Mouse (Mus musculus) hindbrain, embryonic 13.5 days (tissue): ENCODE data around the gene Myoz2. TPM values are rescaled to one million over a fixed set of nuclear protein-coding genes. Genes with fewer than 3 reads are reported as not detected.

Experiments used
- ATAC-seq: fragments of 200-750 bp; cut with Nextera tagmentation; 2 replicates; pipeline ENCODE4 v1.8.0; 2017; ENCODE audit warnings: moderate TSS enrichment; ENCODE audit not compliant: low FRiP score
- H3K27ac ChIP-seq: fragments of 300-500 bp; sonication (generic); 2 replicates; pipeline ENCODE4 v1.5.1; 2015; ENCODE audit warnings: inconsistent platforms, mild to moderate bottlenecking, moderate library complexity
- H3K27me3 ChIP-seq: fragments of 300-500 bp; sonication (generic); 2 replicates; pipeline ENCODE4 v1.6.1; 2015; ENCODE audit warnings: mild to moderate bottlenecking, inconsistent platforms
- H3K36me3 ChIP-seq: fragments of 300-500 bp; sonication (generic); 2 replicates; pipeline ENCODE4 v1.6.1; 2015; ENCODE audit warnings: mild to moderate bottlenecking, inconsistent platforms
- H3K4me1 ChIP-seq: fragments of 300-500 bp; sonication (generic); replicated peaks from 2 replicates; pipeline ENCODE4 v1.6.1; 2015; ENCODE audit warnings: inconsistent platforms
- H3K4me2 ChIP-seq: fragments of 300-500 bp; sonication (generic); 2 replicates; pipeline ENCODE4 v1.6.1; 2015; ENCODE audit warnings: inconsistent platforms, mild to moderate bottlenecking, moderate library complexity
- H3K4me3 ChIP-seq: fragments of 300-500 bp; sonication (generic); 2 replicates; pipeline ENCODE4 v1.5.1; 2015; ENCODE audit warnings: mild to moderate bottlenecking, inconsistent platforms
- H3K9ac ChIP-seq: fragments of 300-500 bp; sonication (generic); 2 replicates; pipeline ENCODE4 v1.6.1; 2015; ENCODE audit warnings: mild to moderate bottlenecking, inconsistent platforms
- H3K9me3 ChIP-seq: fragments of 300-500 bp; sonication (generic); 2 replicates; pipeline ENCODE4 v1.6.1; 2016; ENCODE audit warnings: inconsistent platforms
- WGBS: fragments of 180-500 bp; shearing (Covaris S2); methylation state at CpG from one replicate; pipeline ENCODE4 v1.1.7; 2015; 5-methylcytosine and 5-hydroxymethylcytosine counted together
- polyA plus RNA-seq: library from polyadenylated mRNA; unstranded; fragments of >200 nt; fragmentation: Nextera tagmentation; extraction: Ambion mirVana; gene quantifications from 2 replicates; pipeline ENCODE4 v1.2.1, GENCODE M21; 2015

The Myoz2 gene
- polyA plus RNA-seq = 0.47 and 0.52 TPM in 2 replicates

DNA sequence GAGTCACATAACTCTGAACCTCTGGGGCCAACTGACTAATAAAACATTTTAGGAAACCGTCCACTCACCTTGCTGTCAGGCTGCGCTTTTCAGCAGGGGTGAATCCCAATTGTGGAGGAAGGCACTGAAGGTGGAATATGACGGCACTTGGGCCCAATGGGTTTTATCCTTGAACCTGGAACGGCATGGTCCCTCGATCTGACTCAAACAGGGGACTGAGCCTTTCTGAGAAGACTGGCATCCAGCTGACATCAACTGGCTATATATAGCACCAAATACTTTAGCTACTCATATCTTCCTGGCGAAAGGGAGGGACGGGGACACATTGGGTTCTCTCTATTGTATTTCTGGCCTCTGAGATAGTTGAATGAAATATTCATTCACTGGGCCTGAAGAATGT is at the start of gene Myoz2:
TSS of gene Myoz2 (minus strand) at position 264 of the 400 bp plus-strand sequence.
- H3K36me3 ChIP-seq = no peaks in the 10 kb centered on the region
- H3K9me3 ChIP-seq = no peaks in the 10 kb centered on the region
- no peaks in the 10 kb centered on the region for H3K4me1 ChIP-seq
- no peak within 1 kb of the TSS for H3K4me3 ChIP-seq
- H3K9ac ChIP-seq = no peak within 1 kb of the TSS
- no peaks in the 10 kb centered on the region for H3K27me3 ChIP-seq
- H3K27ac ChIP-seq = no peak within 1 kb of the TSS
- 90% methylated on average over 7 of the region's 7 CpGs for WGBS
- no peak within 1 kb of the TSS for H3K4me2 ChIP-seq
- ATAC-seq = no peak

DNA sequence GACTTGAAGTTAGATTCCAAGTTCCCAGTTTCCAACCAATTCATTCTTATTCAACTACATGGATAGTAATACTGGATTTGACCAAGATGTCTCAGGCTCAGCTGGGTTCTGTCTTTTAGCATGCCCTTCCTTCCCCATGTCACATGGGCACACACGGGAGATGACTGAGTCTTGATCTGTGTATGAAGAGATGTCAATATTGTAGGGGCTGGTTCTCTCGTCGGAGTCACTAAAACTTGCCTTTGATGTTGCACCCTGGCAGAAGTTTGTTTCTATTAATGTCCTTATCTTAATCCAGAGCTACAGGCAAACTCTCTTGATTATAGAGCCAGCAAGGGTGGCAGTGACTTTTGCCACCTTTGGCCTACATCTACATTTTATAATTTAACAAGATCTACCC is 46.9 kb upstream of the Myoz2 start:
- no peaks in the 10 kb centered on the region for H3K36me3 ChIP-seq
- WGBS = 93% methylated on average over 3 of the region's 3 CpGs
- ATAC-seq = no peak

DNA sequence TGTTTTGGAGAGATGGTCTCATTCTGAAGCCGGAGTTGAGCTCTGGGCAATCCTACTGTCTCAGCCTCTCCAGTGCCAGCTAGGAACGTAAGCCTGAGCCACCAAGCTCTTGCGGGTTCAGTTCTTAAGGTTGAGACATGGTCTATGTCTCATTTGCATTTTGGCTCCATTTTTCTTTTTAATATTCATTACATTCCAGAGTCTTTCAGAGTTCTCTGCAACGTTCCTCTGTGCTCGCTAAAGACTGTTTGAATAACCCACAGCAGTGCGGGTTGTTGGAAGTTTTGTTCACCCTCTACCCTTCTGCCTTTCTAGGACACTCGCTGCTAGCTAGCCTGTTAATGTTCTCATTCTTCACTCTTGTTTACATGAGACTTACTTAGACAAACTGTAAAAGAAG is 46.1 kb upstream of the Myoz2 start:
- Histone ChIP-seq H3K9me3 (no peaks in the 10 kb centered on the region), H3K4me1 (no peaks in the 10 kb centered on the region), H3K4me2 (no peak overlapping the region), H3K27ac (no peak overlapping the region), H3K36me3 (no peaks in the 10 kb centered on the region), H3K9ac (no peak overlapping the region), H3K4me3 (no peak overlapping the region), H3K27me3 (no peaks in the 10 kb centered on the region)
- no peak for ATAC-seq
- 54% methylated on average over 7 of the region's 7 CpGs for WGBS

More for the DNA sequence above, 46.9 kb upstream of the Myoz2 start:
- no peak overlapping the region for H3K9ac ChIP-seq
- H3K27ac ChIP-seq = no peak overlapping the region
- H3K4me1 ChIP-seq = no peaks in the 10 kb centered on the region
- H3K4me3 ChIP-seq = no peak overlapping the region
- H3K27me3 ChIP-seq = no peaks in the 10 kb centered on the region
- H3K9me3 ChIP-seq = no peaks in the 10 kb centered on the region
- H3K4me2 ChIP-seq = no peak overlapping the region

DNA sequence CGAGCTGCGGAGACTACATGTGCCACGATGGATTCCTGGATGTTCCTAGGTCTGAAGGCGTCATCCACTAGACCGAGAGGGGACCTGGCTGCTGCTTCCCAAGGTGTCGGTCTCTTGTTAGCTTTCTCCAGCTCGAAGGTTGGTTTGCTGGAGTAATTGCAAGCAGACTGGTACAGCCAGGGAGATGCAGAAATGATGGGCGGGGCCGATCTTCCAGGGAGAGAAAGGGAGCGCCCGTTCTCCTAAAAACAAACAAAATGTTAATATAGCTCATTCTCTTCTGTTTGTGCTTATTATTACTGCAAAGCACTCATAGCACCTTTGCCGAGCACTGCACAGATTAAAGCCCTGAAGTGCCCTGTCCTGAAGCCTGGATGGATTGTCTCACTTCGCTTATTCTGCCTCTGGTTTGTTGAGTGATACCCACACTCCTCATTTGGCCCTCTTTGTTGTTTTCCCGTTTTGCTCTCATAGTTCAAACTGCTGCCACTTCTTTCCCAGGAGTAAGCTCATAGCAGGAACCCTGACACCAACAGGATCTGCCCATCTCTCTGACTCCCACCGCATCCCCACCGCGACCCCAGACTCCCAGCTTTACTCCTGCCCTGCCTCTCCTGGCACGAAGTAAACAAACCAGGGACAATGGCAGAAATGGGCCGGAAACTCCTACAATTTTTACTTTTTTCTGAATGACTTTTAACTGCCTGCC is 45.4 kb upstream of the Myoz2 start:
- WGBS = 81% methylated on average over 19 of the region's 19 CpGs
- Histone ChIP-seq H3K4me2 (no peak overlapping the region), H3K4me1 (no peaks in the 10 kb centered on the region), H3K27me3 (no peaks in the 10 kb centered on the region), H3K27ac (no peak overlapping the region), H3K9me3 (no peaks in the 10 kb centered on the region), H3K36me3 (no peaks in the 10 kb centered on the region), H3K9ac (no peak overlapping the region), H3K4me3 (no peak overlapping the region)
- ATAC-seq = no peak

DNA sequence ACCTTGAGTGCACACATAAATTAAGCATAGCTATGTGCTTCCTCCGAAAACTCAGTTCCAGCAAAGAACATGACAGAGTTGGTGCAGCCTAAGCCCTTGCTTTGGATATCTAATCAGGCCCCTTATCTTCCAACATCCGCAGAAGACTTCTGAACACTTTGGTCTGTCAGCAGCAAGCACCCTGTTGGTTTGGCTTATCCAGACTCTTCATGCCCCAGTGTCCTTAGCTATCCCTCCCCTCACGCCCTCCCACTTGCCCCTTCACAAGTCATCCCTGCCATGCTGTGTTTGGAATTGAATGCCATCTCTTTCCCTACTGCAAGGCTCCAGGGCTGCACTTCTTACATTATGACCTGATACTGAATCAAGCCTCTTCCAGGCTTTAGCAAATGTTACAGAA is 40.9 kb upstream of the Myoz2 start:
- ATAC-seq = no peak
- Histone ChIP-seq H3K9ac (no peak overlapping the region), H3K4me3 (no peak overlapping the region), H3K9me3 (no peaks in the 10 kb centered on the region), H3K36me3 (no peaks in the 10 kb centered on the region), H3K4me1 (no peaks in the 10 kb centered on the region), H3K4me2 (no peak overlapping the region), H3K27me3 (no peaks in the 10 kb centered on the region), H3K27ac (no peak overlapping the region)
- WGBS = 89% methylated on average over 3 of the region's 3 CpGs

DNA sequence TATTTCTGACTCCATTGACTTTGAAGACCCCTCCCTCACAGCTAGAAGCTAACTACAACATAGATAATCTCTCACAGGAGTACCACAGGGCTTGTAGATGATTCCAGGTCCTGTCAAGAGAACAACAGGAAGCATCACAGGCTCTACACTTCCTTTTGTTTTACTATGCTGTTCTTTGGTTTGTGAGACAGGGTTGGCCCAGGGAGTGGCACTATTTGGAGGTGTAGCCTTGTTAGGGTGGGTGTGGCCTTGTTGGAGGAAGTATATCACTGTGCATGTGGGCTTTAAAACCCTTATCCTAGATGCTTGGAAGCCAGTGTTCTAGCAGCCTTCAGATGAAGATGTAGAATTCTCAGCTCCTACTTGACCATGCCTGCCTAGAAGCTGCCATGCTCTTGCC is 40.2 kb upstream of the Myoz2 start:
- Histone ChIP-seq H3K27ac (no peak overlapping the region), H3K4me1 (no peaks in the 10 kb centered on the region), H3K9me3 (no peaks in the 10 kb centered on the region), H3K4me3 (no peak overlapping the region), H3K4me2 (no peak overlapping the region), H3K36me3 (no peaks in the 10 kb centered on the region), H3K9ac (no peak overlapping the region), H3K27me3 (no peaks in the 10 kb centered on the region)
- no peak for ATAC-seq

DNA sequence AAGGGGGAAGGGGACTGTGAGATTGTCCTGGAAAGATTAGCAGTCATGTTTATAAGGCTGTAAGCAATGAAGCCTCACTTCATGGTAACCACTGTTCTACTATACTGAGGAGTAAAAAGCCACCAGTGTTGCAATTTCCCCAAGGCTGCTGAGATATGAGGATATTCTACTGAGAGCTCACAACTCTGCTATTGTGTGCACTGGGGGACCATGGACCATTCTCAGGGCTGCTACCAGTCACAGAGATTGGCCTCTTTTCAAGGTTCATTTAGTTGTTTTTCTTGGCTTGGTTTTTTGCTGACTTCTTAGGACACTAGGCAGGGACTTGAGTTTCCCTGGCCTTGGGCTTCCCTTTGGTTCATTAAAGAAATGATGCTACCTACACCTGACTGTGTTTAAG is 38.5 kb upstream of the Myoz2 start:
- Histone ChIP-seq H3K4me2 (no peak overlapping the region), H3K9me3 (no peaks in the 10 kb centered on the region), H3K4me1 (no peaks in the 10 kb centered on the region), H3K27me3 (no peaks in the 10 kb centered on the region), H3K27ac (no peak overlapping the region), H3K9ac (no peak overlapping the region), H3K36me3 (no peaks in the 10 kb centered on the region), H3K4me3 (no peak overlapping the region)
- no peak for ATAC-seq

DNA sequence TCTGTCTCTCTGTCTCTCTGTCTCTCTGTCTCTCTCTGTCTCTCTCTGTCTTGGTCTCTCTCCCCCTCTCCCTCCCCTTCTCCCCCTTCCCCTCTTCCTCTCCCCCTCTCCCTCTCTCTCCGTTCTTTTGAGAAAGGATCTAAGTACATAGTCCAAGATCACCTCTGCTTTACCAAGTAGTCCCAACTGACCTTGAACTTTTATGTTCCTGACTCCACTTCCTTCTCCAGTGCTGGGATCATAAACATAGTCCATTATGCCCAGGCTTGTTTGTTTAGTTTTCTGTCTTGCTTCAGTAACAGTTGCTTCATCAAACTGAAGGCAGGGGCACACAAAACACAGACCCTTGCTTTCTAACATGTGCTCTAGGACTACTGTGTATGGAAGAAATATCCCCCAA is 37.7 kb upstream of the Myoz2 start:
- Histone ChIP-seq H3K9ac (no peak overlapping the region), H3K27ac (no peak overlapping the region), H3K4me2 (no peak overlapping the region), H3K4me3 (no peak overlapping the region), H3K27me3 (no peaks in the 10 kb centered on the region), H3K36me3 (no peaks in the 10 kb centered on the region), H3K4me1 (no peaks in the 10 kb centered on the region), H3K9me3 (no peaks in the 10 kb centered on the region)
- WGBS = 40% methylated on average over 1 of the region's 1 CpGs
- ATAC-seq = no peak

DNA sequence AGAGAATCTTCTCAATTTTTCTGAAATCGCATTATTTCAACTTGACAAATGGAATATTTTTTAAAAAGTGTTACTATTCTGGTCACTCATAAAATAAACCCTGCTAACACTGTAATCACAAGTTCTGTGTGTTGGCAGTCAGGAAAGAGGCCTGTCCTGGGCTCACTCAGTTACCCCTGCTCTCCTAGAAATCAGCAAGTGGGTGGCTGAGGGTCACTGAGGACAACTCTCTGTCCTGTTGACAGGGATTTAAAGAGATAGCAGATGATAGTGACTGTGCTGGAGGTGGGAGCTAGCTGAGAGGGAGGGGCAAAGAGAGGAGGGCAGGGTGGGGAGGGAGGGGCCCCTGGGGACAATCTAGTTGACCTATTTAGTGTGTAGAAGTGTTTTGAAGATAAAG is 36.2 kb upstream of the Myoz2 start:
- H3K36me3 ChIP-seq = no peaks in the 10 kb centered on the region
- H3K9me3 ChIP-seq = no peaks in the 10 kb centered on the region
- WGBS = 100% methylated on average over 1 of the region's 1 CpGs
- no peak for ATAC-seq
- H3K27me3 ChIP-seq = no peaks in the 10 kb centered on the region
- H3K4me1 ChIP-seq = no peaks in the 10 kb centered on the region
- H3K4me3 ChIP-seq = no peak overlapping the region
- no peak overlapping the region for H3K9ac ChIP-seq
- no peak overlapping the region for H3K4me2 ChIP-seq
- no peak overlapping the region for H3K27ac ChIP-seq

DNA sequence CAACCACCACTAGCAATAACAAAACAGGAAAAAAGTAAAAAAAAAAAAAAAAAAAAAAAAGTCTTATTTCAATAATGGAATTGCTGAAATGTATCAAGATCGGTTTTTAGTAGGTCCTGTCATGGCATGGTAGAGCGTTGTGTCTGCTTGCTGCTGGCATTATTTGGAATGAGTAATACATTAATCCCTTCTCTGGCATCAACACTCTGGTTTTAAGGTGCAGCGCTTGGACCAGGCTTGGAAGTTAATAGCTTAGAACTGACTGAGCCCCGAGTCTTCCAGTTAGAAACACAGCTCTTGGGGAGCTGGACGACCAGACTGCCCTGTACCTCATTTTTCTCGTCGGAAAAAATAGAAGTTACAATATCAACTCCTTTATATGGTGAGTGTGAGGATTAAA is 32.0 kb upstream of the Myoz2 start:
- no peak overlapping the region for H3K4me2 ChIP-seq
- no peaks in the 10 kb centered on the region for H3K9me3 ChIP-seq
- no peak overlapping the region for H3K27ac ChIP-seq
- no peaks in the 10 kb centered on the region for H3K27me3 ChIP-seq
- no peak overlapping the region for H3K4me3 ChIP-seq
- no peaks in the 10 kb centered on the region for H3K4me1 ChIP-seq
- no peaks in the 10 kb centered on the region for H3K36me3 ChIP-seq
- WGBS = 97% methylated on average over 7 of the region's 7 CpGs
- H3K9ac ChIP-seq = no peak overlapping the region
- no peak for ATAC-seq

DNA sequence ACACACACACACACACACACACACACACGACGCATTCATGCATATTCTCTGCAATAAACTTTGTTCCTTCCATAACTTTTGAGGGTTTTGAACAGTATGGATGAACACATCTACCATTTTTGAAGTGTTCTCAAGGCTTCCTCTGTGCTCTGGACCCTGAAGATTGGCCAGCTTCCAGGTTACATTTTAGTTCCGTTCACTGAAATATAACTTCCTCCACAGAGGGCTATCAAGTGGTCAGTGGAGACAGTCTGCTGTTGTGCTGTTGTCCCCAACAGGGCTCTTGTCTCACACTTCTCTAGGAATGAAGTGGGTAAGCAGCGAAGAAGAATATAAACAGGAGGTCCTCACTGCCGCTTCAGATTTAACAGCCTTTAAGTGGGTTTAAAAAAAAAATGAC is 30.7 kb upstream of the Myoz2 start:
- WGBS = 88% methylated on average over 5 of the region's 5 CpGs
- Histone ChIP-seq H3K9me3 (no peaks in the 10 kb centered on the region), H3K36me3 (no peaks in the 10 kb centered on the region), H3K4me3 (no peak overlapping the region), H3K27ac (no peak overlapping the region), H3K4me1 (no peaks in the 10 kb centered on the region), H3K9ac (no peak overlapping the region), H3K4me2 (no peak overlapping the region), H3K27me3 (no peaks in the 10 kb centered on the region)
- no peak for ATAC-seq

DNA sequence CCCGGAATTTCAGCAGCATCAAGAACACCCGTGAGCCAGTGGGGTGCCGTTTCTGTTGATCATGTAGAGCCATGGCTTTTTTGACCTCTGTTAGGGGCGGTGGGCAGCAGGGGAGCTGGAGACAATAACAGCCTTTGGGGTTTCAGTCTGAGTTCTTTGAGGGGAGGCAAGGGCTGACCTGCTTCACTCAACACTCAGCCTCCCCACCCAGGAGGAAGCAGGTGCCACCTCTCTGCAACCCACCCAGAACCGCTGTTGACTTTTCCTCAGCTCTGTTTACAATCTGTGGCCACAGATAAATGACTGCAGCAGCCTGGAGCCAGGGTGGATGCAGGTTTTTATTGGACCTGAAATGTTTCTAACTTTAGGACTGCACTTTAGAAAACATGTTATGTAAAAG is 29.4 kb upstream of the Myoz2 start:
- 16% methylated on average over 5 of the region's 5 CpGs for WGBS
- Histone ChIP-seq H3K4me1 (no peaks in the 10 kb centered on the region), H3K27ac (no peak overlapping the region), H3K9ac (no peak overlapping the region), H3K27me3 (no peaks in the 10 kb centered on the region), H3K4me3 (no peak overlapping the region), H3K4me2 (no peak overlapping the region), H3K9me3 (no peaks in the 10 kb centered on the region), H3K36me3 (no peaks in the 10 kb centered on the region)
- ATAC-seq = no peak

DNA sequence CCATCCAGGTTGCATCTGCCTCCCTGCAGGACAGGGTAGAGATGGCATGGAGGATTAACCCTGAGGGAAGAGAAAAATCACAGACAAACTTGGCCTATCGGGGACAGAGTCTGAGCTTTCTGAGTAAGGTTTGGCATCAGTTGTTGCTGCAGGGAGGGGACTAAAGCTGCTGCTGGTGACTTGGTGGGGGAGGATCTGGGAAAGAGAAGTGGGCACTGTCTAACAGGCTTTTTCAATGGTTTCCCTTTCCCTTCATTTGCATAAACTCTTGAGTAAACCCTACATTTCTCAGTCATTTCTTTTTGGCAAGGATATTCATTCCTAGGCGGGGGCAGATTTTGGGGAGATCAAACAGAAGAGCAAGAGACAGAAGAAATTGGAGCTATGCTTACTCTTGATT is 27.1 kb upstream of the Myoz2 start:
- WGBS = 91% methylated on average over 2 of the region's 2 CpGs
- no peak for ATAC-seq
- no peaks in the 10 kb centered on the region for H3K9me3 ChIP-seq
- H3K4me3 ChIP-seq = no peak overlapping the region
- H3K4me1 ChIP-seq = no peaks in the 10 kb centered on the region
- H3K36me3 ChIP-seq = no peaks in the 10 kb centered on the region
- no peak overlapping the region for H3K27ac ChIP-seq
- H3K9ac ChIP-seq = no peak overlapping the region
- H3K4me2 ChIP-seq = no peak overlapping the region
- no peaks in the 10 kb centered on the region for H3K27me3 ChIP-seq
